In the genomic region with DNA sequence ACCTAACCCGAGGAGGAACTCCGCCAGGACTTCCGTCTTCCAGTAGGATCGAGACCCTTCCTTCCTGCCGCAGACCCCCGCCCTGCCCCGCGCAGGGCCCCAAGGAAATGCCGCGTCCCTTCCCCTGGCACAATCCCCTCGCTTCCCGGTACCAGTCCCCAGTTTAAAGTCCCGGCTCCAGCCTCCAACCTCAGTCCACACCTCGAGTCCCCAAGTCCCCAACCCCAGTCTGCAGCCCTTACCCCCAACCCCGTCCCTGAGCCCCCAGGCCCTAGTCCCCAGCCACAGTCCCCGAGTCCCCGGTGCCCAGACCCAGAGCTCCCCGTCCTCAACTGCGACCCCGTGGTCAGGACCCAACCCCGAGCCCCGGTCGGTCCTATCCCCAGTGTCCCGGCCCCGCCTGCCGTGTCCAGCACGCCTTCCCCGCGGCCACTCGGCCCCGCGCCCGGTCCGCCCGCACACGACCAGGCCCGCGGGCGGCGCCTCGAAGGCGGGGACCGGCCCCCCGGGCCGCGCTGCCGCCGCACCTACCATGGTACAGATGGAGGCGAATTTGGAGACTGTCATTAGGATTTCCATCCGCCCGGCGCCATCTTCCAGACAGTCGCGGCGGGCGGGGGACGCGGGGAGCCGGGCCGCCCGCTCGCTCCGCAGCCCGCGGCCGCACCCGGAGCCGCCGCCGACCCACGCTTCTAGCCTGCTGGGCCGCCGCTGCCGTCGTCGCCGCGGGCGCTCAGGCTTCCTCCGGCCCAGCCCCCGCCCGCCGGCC, we compare ENCODE assay signal across 8 mouse cellular contexts. TPM values are rescaled to one million over a fixed set of nuclear protein-coding genes. Genes with fewer than 3 reads are reported as not detected.
DNase-seq lines count a peak whose midpoint lies in the region; ATAC-seq and TF ChIP-seq lines count a peak whose summit lies in the region.

No protein-coding gene starts in this region.

- DNase-seq in spleen, postnatal 14 days (ENCODE audit: low spot score in 2 of 2): peak; percentile 15 to 37
- no peak for DNase-seq in spleen, adult 18-20 months
- DNase-seq in forebrain, embryonic 14.5 days (ENCODE audit: low spot score): no peak
- DNase-seq in induced T-regulatory cell, adult 2 months (ENCODE audit: low read depth): peak; percentile 60
- peak; percentile 64 for DNase-seq in lung, embryonic 14.5 days
- peak; percentile 13 for DNase-seq in ovary, adult 18-20 months (ENCODE audit: low spot score)
- no peak for DNase-seq in MN1 (ENCODE audit: low spot score)

- H3K9me3 ChIP-seq in forebrain, embryonic 14.5 days (replicated peaks; ENCODE audit: control insufficient read depth, low read length): no peaks in the 10 kb centered on the region
- H3K9me3 ChIP-seq in lung, embryonic 14.5 days (ENCODE audit: low read depth, low read length): no peaks in the 10 kb centered on the region

- H3K4me3 ChIP-seq in brown adipose tissue, adult 24 weeks (ENCODE audit: insufficient read depth, low read depth, low read length): peak overlapping the region; percentile 98
- H3K4me3 ChIP-seq in forebrain, embryonic 14.5 days (ENCODE audit: low read depth, low read length): peak overlapping the region; percentile 94
- peak overlapping the region; percentile 91 for H3K4me3 ChIP-seq in lung, embryonic 14.5 days (ENCODE audit: low read depth, low read length)

- H3K27me3 ChIP-seq in forebrain, embryonic 14.5 days (replicated peaks; ENCODE audit: control insufficient read depth, insufficient read depth, low read length): no peaks in the 10 kb centered on the region
- no peaks in the 10 kb centered on the region for H3K27me3 ChIP-seq in lung, embryonic 14.5 days (ENCODE audit: insufficient read depth, low read length)

- peak overlapping the region; percentile 79 for H3K4me2 ChIP-seq in forebrain, embryonic 14.5 days (ENCODE audit: low read length)
- H3K4me2 ChIP-seq in lung, embryonic 14.5 days: peak overlapping the region; percentile 87

- no peaks in the 10 kb centered on the region for H3K36me3 ChIP-seq in forebrain, embryonic 14.5 days (ENCODE audit: control insufficient read depth, insufficient read depth, low read length)
- H3K36me3 ChIP-seq in lung, embryonic 14.5 days (ENCODE audit: insufficient read depth): no peaks in the 10 kb centered on the region

- H3K27ac ChIP-seq in brown adipose tissue, adult 24 weeks (replicated peaks; ENCODE audit: low read depth, low read length): peak overlapping the region; percentile 75
- peak overlapping the region; percentile 87 for H3K27ac ChIP-seq in forebrain, embryonic 14.5 days (ENCODE audit: low read depth, low read length)
- peak overlapping the region; percentile 93 for H3K27ac ChIP-seq in lung, embryonic 14.5 days (ENCODE audit: low read depth)

- peak; percentile 61 for ATAC-seq in forebrain, embryonic 14.5 days
- ATAC-seq in lung, embryonic 14.5 days (ENCODE audit: insufficient read depth): peak; percentile 70

- H3K9ac ChIP-seq in forebrain, embryonic 14.5 days (ENCODE audit: low read length): peak overlapping the region; percentile 94
- peak overlapping the region; percentile 91 for H3K9ac ChIP-seq in lung, embryonic 14.5 days

- TF ChIP-seq CTCF in lung, embryonic 14.5 days (IDR thresholded peaks at IDR 0.05; ENCODE audit: low read depth): no peak

- WGBS in forebrain, embryonic 14.5 days: under 1% methylated on average over 60 of the region's 83 CpGs
- WGBS in lung, embryonic 14.5 days: 1% methylated on average over 83 of the region's 83 CpGs

- H3K4me1 ChIP-seq in brown adipose tissue, adult 24 weeks (ENCODE audit: control insufficient read depth, insufficient read depth, insufficient read length, low read length): peaks cover 16% of the 10 kb centered on the region
- peaks cover 13% of the 10 kb centered on the region; the same call in 1 of the 2 replicates for H3K4me1 ChIP-seq in forebrain, embryonic 14.5 days (ENCODE audit: control insufficient read depth, insufficient read depth, low read length)
- peaks cover 15% of the 10 kb centered on the region for H3K4me1 ChIP-seq in lung, embryonic 14.5 days (ENCODE audit: insufficient read depth)

RNA-seq across cellular contexts. Expression of a gene that starts 0.5 kb away (rescaled TPM):
- 11.1 and 24.9 TPM in 2 replicates for polyA plus RNA-seq in brown adipose tissue, adult 24 weeks (2012; ENCODE audit: insufficient read depth, insufficient read length, missing spikeins)
- 9.6 and 10.5 TPM in 2 replicates for polyA plus RNA-seq in forebrain, embryonic 14.5 days (2014; fragmentation: Nextera tagmentation; extraction: Ambion mirVana)
- polyA plus RNA-seq in lung, embryonic 14.5 days (2014; fragmentation: Nextera tagmentation; extraction: Ambion mirVana): 11.6 and 13.7 TPM in 2 replicates

RNA-seq across cellular contexts. Expression of a gene that starts 38.4 kb away (rescaled TPM):
- polyA plus RNA-seq in brown adipose tissue, adult 24 weeks (2012; ENCODE audit: insufficient read depth, insufficient read length, missing spikeins): 55.2 and 82.1 TPM in 2 replicates
- 391 and 517 TPM in 2 replicates for polyA plus RNA-seq in forebrain, embryonic 14.5 days (2014; fragmentation: Nextera tagmentation; extraction: Ambion mirVana)
- polyA plus RNA-seq in lung, embryonic 14.5 days (2014; fragmentation: Nextera tagmentation; extraction: Ambion mirVana): 678 and 713 TPM in 2 replicates

RNA-seq across cellular contexts. Expression of a gene that starts 50.6 kb away (rescaled TPM):
- polyA plus RNA-seq in brown adipose tissue, adult 24 weeks (2012; ENCODE audit: insufficient read depth, insufficient read length, missing spikeins): 1.5 and 5.1 TPM in 2 replicates
- polyA plus RNA-seq in forebrain, embryonic 14.5 days (2014; fragmentation: Nextera tagmentation; extraction: Ambion mirVana): 6.4 and 8.6 TPM in 2 replicates
- polyA plus RNA-seq in lung, embryonic 14.5 days (2014; fragmentation: Nextera tagmentation; extraction: Ambion mirVana): 18.6 and 20.4 TPM in 2 replicates

Comparison
In these comparisons a context has a peak if more than half of its experiments do, and no peak if none do; other contexts are left out.
1. DNase-seq: peak in spleen, postnatal 14 days (2 of 2), induced T-regulatory cell, adult 2 months (single experiment), lung, embryonic 14.5 days (single experiment) and ovary, adult 18-20 months (single experiment); none in spleen, adult 18-20 months (0 of 2), forebrain, embryonic 14.5 days (single experiment) and MN1 (single experiment).
2. Peak in every context shown above with its lines, with median percentiles within 50 percentile points of each other: H3K27ac ChIP-seq and H3K4me3 ChIP-seq.